Mouse (Mus musculus) heart, adult 2 months (tissue): ENCODE measurements at regions not wholly inside any gene's neighbourhood (a gene's known extent, or its start where the extent isn't known, plus 50 kb on each side); places are given as distances from the start of the nearest gene placed in this dataset.

ENCODE experiments used
- CTCF ChIP-seq: fragments of 200-600 bp; IDR thresholded peaks from 2 replicates; pipeline ENCODE4 v1.8.1; 2022; ENCODE audit warnings: antibody characterized with exemption, mild to moderate bottlenecking, moderate library complexity
- EP300 ChIP-seq: fragments of 200-500 bp; IDR thresholded peaks from 2 replicates; pipeline ENCODE4 v1.6.1; 2011; ENCODE audit warnings: low read depth, low read length, control low read depth; ENCODE audit not compliant: insufficient read depth
- POLR2A ChIP-seq: fragments of 200-500 bp; IDR thresholded peaks from 2 replicates; pipeline ENCODE4 v1.6.1; 2011; ENCODE audit warnings: mild to moderate bottlenecking, low read depth, low read length, control low read depth; ENCODE audit not compliant: insufficient read depth

DNA sequence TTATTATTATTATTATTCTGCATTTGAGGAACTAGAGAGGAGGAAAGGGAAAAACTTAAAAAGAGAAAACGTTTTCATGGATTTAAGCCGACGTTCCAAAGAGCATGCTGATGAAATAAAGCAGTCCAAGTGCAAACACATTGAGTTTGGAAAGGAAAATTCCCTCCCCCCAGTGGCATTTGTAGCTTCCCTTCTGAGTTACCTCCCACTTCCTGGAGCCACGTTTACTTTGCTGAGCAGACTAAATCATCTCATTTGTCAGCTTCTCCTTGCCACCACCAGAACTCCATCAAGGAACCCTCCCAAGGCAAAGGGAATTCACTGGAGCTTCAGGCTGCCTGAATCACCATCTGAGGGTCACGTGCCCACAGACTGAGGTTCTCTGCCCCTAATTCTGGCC is 223.0 kb upstream of the Tnc start:
- TF ChIP-seq CTCF (no peak), EP300 (no peak), POLR2A (no peak)
